Mouse (Mus musculus) heart, embryonic 14.5 days (tissue): ENCODE measurements around the gene Slc35f6. TPM values are rescaled to one million over a fixed set of nuclear protein-coding genes. Genes with fewer than 3 reads are reported as not detected.

Experiments
- ATAC-seq: fragments of 200-750 bp; cut with Nextera tagmentation; 2 replicates; pipeline ENCODE4 v1.8.0; 2017; ENCODE audit warnings: low read depth, moderate TSS enrichment; ENCODE audit not compliant: insufficient number of reproducible peaks, insufficient read depth, low FRiP score
- H3K27ac ChIP-seq, 2 experiments: fragments of 200-500 bp in 1 of 2; fragments of 300-500 bp in 1 of 2; sonication (generic) in 1 of 2; replicated peaks in 1 of 2; 2 replicates each; pipeline ENCODE4 v1.5.1; 2012 to 2014; ENCODE audit warnings: low read depth in 2 of 2, low read length in 2 of 2, control low read depth in 1 of 2, mild to moderate bottlenecking in 1 of 2, mixed read lengths in 1 of 2; ENCODE audit not compliant: control insufficient read depth in 1 of 2, insufficient read depth in 1 of 2
- H3K27me3 ChIP-seq: fragments of 300-500 bp; sonication (generic); 2 replicates; pipeline ENCODE4 v1.6.1; 2014; ENCODE audit warnings: mild to moderate bottlenecking, low read length, control low read depth; ENCODE audit not compliant: control insufficient read depth, insufficient read depth
- H3K36me3 ChIP-seq: fragments of 300-500 bp; sonication (generic); 2 replicates; pipeline ENCODE4 v1.6.1; 2014; ENCODE audit warnings: mild to moderate bottlenecking, control low read depth, low read length, mixed read lengths; ENCODE audit not compliant: control insufficient read depth, insufficient read depth
- H3K4me1 ChIP-seq, 2 experiments: fragments of 200-500 bp in 1 of 2; fragments of 300-500 bp in 1 of 2; sonication (generic) in 1 of 2; 2 replicates each; pipeline ENCODE4 v1.6.1; 2012 to 2014; ENCODE audit warnings: low read length in 2 of 2, control low read depth in 1 of 2, mixed read lengths in 1 of 2; ENCODE audit not compliant: control insufficient read depth in 2 of 2, insufficient read depth in 2 of 2
- H3K4me2 ChIP-seq: fragments of 300-500 bp; sonication (generic); 2 replicates; pipeline ENCODE4 v1.6.1; 2014; ENCODE audit warnings: mild to moderate bottlenecking, low read length
- H3K4me3 ChIP-seq, 2 experiments: fragments of 200-500 bp in 1 of 2; fragments of 300-500 bp in 1 of 2; sonication (generic) in 1 of 2; 2 replicates each; pipeline ENCODE4 v1.5.1; 2012 to 2014; ENCODE audit warnings: low read length in 2 of 2, mild to moderate bottlenecking in 2 of 2, control low read depth in 1 of 2, low read depth in 1 of 2, moderate library complexity in 1 of 2; ENCODE audit not compliant: control insufficient read depth in 1 of 2, insufficient read depth in 1 of 2
- H3K9ac ChIP-seq: fragments of 300-500 bp; sonication (generic); 2 replicates; pipeline ENCODE4 v1.6.1; 2014; ENCODE audit warnings: mild to moderate bottlenecking, low read length
- H3K9me3 ChIP-seq: fragments of 300-500 bp; sonication (generic); 2 replicates; pipeline ENCODE4 v1.6.1; 2016; ENCODE audit warnings: low read length, control low read depth; ENCODE audit not compliant: control insufficient read depth
- WGBS: fragments of 180-500 bp; shearing (Covaris S2); extraction: QIAGEN DNeasy Blood & Tissue Kit; methylation state at CpG from one replicate; pipeline ENCODE4 v1.1.7; 2014; 5-methylcytosine and 5-hydroxymethylcytosine counted together
- polyA plus RNA-seq: library from polyadenylated mRNA; unstranded; fragments of >200 nt; fragmentation: Nextera tagmentation; extraction: Ambion mirVana; gene quantifications from 2 replicates; pipeline ENCODE4 v1.2.1, GENCODE M21; 2014

The Slc35f6 gene
- polyA plus RNA-seq, 1 experiment from 2014 or later = 27.3 TPM

DNA sequence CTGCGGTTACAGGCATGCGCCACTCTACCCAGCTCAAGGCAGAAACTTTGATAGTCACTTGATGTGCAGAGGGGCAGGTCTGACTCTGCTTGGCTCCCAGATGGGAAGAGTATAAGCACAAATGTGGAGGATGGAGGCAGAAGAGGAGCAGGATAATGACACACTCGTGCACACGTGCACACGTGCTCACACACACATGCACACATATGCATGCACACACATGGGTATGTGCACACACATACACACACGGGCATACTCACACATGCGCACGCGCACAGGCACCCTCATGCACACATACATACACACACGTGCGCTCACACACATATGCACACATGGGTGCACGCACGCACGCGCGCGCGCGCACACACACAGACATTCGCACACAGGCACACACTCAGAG is 27.2 kb upstream of the Slc35f6 start:
- 95% methylated on average over 20 of the region's 20 CpGs for WGBS
- Histone ChIP-seq H3K9me3 (no peaks in the 10 kb centered on the region), H3K27ac (no peak overlapping the region), H3K4me2 (no peak overlapping the region), H3K4me3 (no peak overlapping the region), H3K27me3 (peaks cover 15% of the 10 kb centered on the region), H3K4me1 (peaks cover 24 to 48% of the 10 kb centered on the region in 2 experiments), H3K9ac (no peak overlapping the region), H3K36me3 (no peaks in the 10 kb centered on the region)
- no peak for ATAC-seq

DNA sequence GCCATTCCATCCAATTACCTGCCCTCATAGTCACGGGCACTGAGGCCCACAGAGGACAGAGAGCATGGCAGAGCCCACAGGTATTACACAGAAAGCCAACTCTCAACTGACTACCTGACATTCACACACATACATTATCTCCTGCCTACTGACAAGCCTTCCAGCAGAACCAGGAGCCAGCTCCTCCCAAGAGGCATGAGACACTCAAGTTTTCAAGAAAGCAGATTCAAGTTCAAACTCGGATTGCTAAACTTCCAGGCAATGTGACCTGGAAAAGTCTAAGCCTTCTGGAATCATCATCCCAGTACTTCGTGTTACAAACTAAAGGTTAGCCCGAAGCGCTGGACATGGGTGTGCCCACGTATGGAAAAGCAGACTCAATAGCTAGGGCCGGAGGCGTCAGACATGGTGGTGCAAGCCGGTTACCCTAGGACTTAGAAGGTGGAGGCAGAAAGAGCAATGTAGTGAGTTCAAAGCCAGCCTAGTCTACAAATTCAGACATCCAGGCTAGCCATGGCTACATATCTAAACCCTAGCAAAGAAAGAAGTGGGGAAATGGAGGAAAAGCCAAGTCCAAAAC is 26.4 kb upstream of the Slc35f6 start:
- 93% methylated on average over 9 of the region's 9 CpGs for WGBS
- Histone ChIP-seq H3K27me3 (peaks cover 15% of the 10 kb centered on the region), H3K27ac (no peak overlapping the region), H3K9me3 (no peaks in the 10 kb centered on the region), H3K36me3 (no peaks in the 10 kb centered on the region), H3K4me1 (peaks cover 23 to 44% of the 10 kb centered on the region in 2 experiments), H3K4me3 (no peak overlapping the region), H3K4me2 (no peak overlapping the region), H3K9ac (no peak overlapping the region)
- no peak for ATAC-seq

DNA sequence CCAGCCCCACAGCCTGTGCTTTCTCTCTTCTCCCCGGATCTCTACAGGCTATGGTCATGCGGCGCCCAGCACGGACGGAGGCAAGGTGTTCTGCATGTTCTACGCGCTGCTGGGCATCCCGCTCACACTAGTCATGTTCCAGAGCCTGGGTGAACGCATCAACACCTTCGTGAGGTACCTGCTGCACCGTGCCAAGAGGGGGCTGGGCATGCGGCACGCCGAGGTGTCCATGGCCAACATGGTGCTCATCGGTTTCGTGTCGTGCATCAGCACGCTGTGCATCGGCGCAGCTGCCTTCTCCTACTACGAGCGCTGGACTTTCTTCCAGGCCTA is 25.9 kb upstream of the Slc35f6 start:
- peak overlapping the region; percentile 66 for H3K4me2 ChIP-seq
- H3K27ac ChIP-seq = no peak overlapping the region
- H3K36me3 ChIP-seq = no peaks in the 10 kb centered on the region
- no peak for ATAC-seq
- WGBS = 55% methylated on average over 22 of the region's 22 CpGs
- no peaks in the 10 kb centered on the region for H3K9me3 ChIP-seq
- peaks cover 24 to 44% of the 10 kb centered on the region in 2 experiments for H3K4me1 ChIP-seq
- peak overlapping the region; percentile 64; the same call in 1 of the 2 replicates for H3K9ac ChIP-seq
- H3K4me3 ChIP-seq = no peak overlapping the region
- H3K27me3 ChIP-seq = peaks cover 15% of the 10 kb centered on the region

DNA sequence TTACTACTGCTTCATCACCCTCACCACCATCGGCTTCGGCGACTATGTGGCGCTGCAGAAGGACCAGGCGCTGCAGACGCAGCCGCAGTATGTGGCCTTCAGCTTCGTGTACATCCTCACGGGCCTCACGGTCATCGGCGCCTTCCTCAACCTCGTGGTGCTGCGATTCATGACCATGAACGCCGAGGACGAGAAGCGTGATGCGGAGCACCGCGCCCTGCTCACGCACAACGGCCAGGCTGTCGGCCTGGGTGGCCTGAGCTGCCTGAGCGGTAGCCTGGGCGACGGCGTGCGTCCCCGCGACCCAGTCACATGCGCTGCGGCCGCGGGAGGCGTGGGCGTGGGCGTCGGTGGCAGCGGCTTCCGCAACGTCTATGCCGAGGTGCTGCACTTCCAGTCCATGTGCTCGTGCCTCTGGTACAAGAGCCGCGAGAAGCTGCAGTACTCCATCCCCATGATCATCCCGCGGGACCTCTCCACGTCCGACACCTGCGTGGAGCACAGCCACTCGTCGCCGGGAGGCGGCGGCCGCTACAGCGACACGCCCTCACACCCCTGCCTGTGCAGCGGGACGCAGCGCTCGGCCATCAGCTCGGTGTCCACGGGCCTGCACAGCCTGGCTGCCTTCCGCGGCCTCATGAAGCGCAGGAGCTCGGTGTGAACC is 25.4 kb upstream of the Slc35f6 start:
- H3K4me3 ChIP-seq = peak overlapping the region; percentile 6 to 30
- no peak for ATAC-seq
- H3K4me2 ChIP-seq = peak overlapping the region; percentile 66
- no peaks in the 10 kb centered on the region for H3K9me3 ChIP-seq
- no peaks in the 10 kb centered on the region for H3K36me3 ChIP-seq
- peaks cover 26 to 44% of the 10 kb centered on the region in 2 experiments for H3K4me1 ChIP-seq
- H3K27me3 ChIP-seq = peaks cover 15% of the 10 kb centered on the region
- 11% methylated on average over 67 of the region's 69 CpGs for WGBS
- peak overlapping the region; percentile 64 for H3K9ac ChIP-seq
- no peak overlapping the region for H3K27ac ChIP-seq

DNA sequence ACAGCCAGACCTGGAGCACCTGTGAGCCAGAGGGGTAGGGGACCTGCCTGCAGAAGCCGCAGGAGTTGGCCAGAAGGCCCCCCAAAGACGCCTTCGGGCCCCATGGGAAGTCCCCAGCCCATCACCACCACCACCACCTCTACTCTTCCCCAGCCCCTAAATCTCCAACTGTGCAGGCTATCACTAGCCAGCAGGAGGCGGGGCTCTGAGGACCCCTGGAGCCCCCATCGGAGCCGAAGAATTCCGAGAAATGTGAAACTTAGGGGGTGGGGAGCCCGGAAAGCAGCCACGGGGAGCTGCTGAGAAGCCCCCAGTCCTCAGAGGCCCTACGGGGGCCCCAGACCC is 24.9 kb upstream of the Slc35f6 start:
- peaks cover 24 to 39% of the 10 kb centered on the region in 2 experiments for H3K4me1 ChIP-seq

DNA sequence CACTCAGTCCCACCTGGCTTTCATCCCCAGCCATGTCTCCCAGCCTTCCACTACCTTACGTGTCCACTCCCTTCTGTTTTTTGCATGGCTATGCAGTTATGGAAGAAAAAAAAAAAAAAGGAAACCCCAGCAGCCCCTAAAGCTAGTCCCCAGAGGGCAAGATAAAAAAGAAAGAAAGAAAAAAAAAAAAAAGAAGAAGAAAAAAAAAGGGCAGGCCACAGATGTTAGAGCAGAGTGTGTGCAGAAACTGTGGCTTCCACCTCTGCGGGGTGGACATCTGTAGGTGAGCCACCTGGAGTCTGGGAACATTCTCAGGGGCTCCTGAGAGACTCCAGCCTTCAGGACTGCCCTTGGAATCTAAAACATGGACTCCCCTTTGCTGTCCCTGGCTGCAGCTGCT is 24.4 kb upstream of the Slc35f6 start:
- H3K4me3 ChIP-seq = no peak overlapping the region
- peaks cover 18 to 34% of the 10 kb centered on the region in 2 experiments for H3K4me1 ChIP-seq
- 68% methylated on average over 2 of the region's 2 CpGs for WGBS
- H3K27ac ChIP-seq = no peak overlapping the region
- H3K27me3 ChIP-seq = peaks cover 15% of the 10 kb centered on the region
- no peaks in the 10 kb centered on the region for H3K36me3 ChIP-seq
- ATAC-seq = no peak
- H3K4me2 ChIP-seq = no peak overlapping the region; the same call in 1 of the 2 replicates
- H3K9ac ChIP-seq = no peak overlapping the region
- no peaks in the 10 kb centered on the region for H3K9me3 ChIP-seq

More for the DNA sequence above, 24.9 kb upstream of the Slc35f6 start:
- Histone ChIP-seq H3K27me3 (peaks cover 15% of the 10 kb centered on the region), H3K27ac (no peak overlapping the region), H3K36me3 (no peaks in the 10 kb centered on the region), H3K9me3 (no peaks in the 10 kb centered on the region), H3K9ac (peak overlapping the region; percentile 64), H3K4me2 (peak overlapping the region; percentile 66), H3K4me3 (peak overlapping the region; percentile 6 to 30; a peak in 3 of 4 replicates)
- no peak for ATAC-seq
- 27% methylated on average over 9 of the region's 10 CpGs for WGBS

DNA sequence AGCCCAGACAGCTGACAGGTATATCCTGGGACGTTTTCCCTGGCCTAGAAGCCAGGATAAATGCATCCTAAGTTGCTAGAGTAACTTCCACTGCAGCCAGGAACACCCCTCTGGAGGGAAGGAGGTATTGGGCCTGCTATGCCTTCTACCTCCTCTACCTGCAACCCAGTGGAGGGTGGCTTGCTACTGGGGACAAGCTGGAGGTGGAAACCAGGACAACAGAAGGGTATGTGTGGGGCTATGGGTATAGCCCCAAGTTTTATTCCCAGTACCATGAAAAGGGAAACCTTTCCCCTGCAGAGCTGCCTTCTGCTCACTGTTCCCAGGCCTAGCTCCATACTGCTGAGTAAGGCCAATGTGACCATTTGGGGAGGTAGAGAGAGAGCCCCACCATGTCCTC is 23.4 kb upstream of the Slc35f6 start:
- no peak overlapping the region for H3K9ac ChIP-seq
- peaks cover 16 to 26% of the 10 kb centered on the region in 2 experiments for H3K4me1 ChIP-seq
- no peak overlapping the region for H3K4me3 ChIP-seq
- ATAC-seq = no peak
- H3K27ac ChIP-seq = no peak overlapping the region
- peaks cover 15% of the 10 kb centered on the region for H3K27me3 ChIP-seq
- whole genome bisulfite sequencing = 36% methylated on average over 1 of the region's 1 CpGs
- H3K9me3 ChIP-seq = no peaks in the 10 kb centered on the region
- no peak overlapping the region for H3K4me2 ChIP-seq
- no peaks in the 10 kb centered on the region for H3K36me3 ChIP-seq

DNA sequence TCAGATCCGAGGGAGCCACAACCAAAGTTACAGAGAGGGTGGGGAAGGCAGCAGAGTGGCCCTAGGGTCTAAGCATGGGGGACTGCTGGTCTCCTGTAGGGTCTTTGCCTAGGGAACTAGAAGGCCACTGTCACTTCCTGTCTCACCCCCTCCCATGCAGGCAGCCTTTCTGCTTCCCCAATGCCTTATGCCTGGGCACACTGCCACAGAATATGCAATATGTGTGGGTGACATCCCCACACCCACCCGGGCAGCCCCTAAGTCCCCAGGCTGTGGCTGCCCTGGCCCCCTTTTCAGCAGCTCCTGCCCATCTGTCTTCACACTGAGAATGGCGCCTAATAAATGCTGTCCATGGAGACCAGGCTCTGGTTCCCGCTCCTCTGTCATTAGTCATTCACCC is 22.8 kb upstream of the Slc35f6 start:
- Histone ChIP-seq H3K4me2 (no peak overlapping the region), H3K9ac (no peak overlapping the region), H3K4me3 (no peak overlapping the region), H3K27me3 (peaks cover 15% of the 10 kb centered on the region), H3K9me3 (no peaks in the 10 kb centered on the region), H3K4me1 (peaks cover 16 to 26% of the 10 kb centered on the region in 2 experiments), H3K27ac (no peak overlapping the region), H3K36me3 (no peaks in the 10 kb centered on the region)
- 59% methylated on average over 4 of the region's 4 CpGs for WGBS
- ATAC-seq = no peak
